Mouse (Mus musculus) activated CD4-positive, CD25-positive, alpha-beta regulatory T cell, adult 4 months (primary cell): Measurements from ENCODE around the gene Frrs1l. TPM values are rescaled to one million over a fixed set of nuclear protein-coding genes. Genes with fewer than 3 reads are reported as not detected.

Source experiments
- ATAC-seq: one replicate; pipeline ENCODE4 v1.8.0; 2017
- polyA plus RNA-seq, 2 experiments: library from polyadenylated mRNA; unstranded; fragments of 100-300 nt; shearing (Covaris generic); gene quantifications; one replicate each; pipeline ENCODE4 v1.2.1; 2017

The Frrs1l gene
- polyA plus RNA-seq, 2 experiments from 2014 or later, result 0.16 TPM; not detected in 1

DNA sequence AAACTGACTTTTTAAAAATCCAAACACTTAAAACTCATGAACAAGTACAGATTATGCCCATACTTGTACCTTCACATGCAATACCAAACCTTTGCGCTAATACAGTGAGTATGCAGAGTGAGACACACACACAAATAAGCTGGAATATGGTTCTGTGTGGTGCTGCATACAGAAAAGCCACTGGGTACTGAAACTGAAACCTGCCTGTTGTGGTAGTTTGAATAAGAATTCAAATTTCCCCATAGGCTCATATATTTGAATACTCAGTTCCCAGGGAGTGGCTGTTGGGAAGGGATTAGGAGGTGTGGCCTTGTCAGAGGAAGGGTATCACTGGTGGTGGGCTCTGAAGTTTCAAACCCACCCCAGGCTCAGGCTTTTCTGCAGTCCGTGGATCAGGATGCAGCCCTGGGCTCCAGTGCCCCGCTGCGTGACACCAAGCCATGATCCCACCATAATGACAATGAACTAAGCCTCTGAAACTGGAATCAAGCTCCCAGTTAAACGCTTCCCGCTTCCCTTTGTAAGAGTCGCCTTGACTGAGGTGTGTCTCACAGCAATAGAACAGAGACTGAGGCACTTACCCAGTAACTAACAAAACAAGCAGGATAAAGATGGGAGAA lies 77.7 kb downstream of the Frrs1l start:
- ATAC-seq, result no peak

- ATAC-seq, result no peak
Measured at GRCm38 (mm10) chr4:56909568-56909967, 80.6 kb downstream of the Frrs1l start.

GRCm38 (mm10) chr4:56907671-56908070 lies 82.5 kb downstream of the Frrs1l start:
- ATAC-seq, result no peak

Other genes with a start within 250 kb of the Frrs1l start
- not detected for gene Actl7b, start 248.9 kb downstream of the Frrs1l start, polyA plus RNA-seq
- gene Actl7a, start 247.0 kb downstream of the Frrs1l start, polyA plus RNA-seq, result not detected
- 10 to 100 TPM; 19.3 to 20.3 TPM for gene Elp1, start 188.1 kb downstream of the Frrs1l start, polyA plus RNA-seq
- gene Fam206a, start 188.0 kb downstream of the Frrs1l start, polyA plus RNA-seq, result 10 to 100 TPM; 13.3 to 18.0 TPM
- 1 to 10 TPM; 2.0 to 2.2 TPM for gene Ctnnal1, start 125.2 kb downstream of the Frrs1l start, polyA plus RNA-seq
- gene Tmem245, start 43.0 kb downstream of the Frrs1l start, polyA plus RNA-seq, result 1 to 10 TPM; 5.1 to 5.7 TPM
- gene Epb41l4b, start 153.0 kb upstream of the Frrs1l start, polyA plus RNA-seq, result not detected